Mouse (Mus musculus) CH12.LX (cell line): ENCODE measurements around the gene Pam16. TPM values are rescaled to one million over a fixed set of nuclear protein-coding genes. Genes with fewer than 3 reads are reported as not detected.
A peak's percentile ranks its signal among the peaks of the same experiment; 100 is the strongest.

ENCODE experiments used
- DNase-seq: peaks from one replicate; pipeline ENCODE4 v3.0.0-alpha.2; 2013; ENCODE audit errors: extremely low read depth
- H3K27ac ChIP-seq: 2 replicates; pipeline ENCODE4 v1.5.1; 2012; ENCODE audit warnings: low read depth, mild to moderate bottlenecking, control low read depth, moderate library complexity; ENCODE audit not compliant: insufficient read depth
- H3K27me3 ChIP-seq: replicated peaks from 2 replicates; pipeline ENCODE3; 2012; ENCODE audit warnings: inconsistent platforms
- H3K36me3 ChIP-seq, 2 experiments: replicated peaks in 1 of 2; 2 replicates each; pipeline versions ENCODE3 to v1.6.1; 2012; ENCODE audit warnings: inconsistent platforms in 1 of 2, low read length in 1 of 2, mild to moderate bottlenecking in 1 of 2, mixed read lengths in 1 of 2, moderate library complexity in 1 of 2; ENCODE audit not compliant: control insufficient read depth in 1 of 2, insufficient read depth in 1 of 2
- H3K4me1 ChIP-seq, 2 experiments: 2 replicates each; pipeline ENCODE4 v1.6.1; 2012; ENCODE audit warnings: inconsistent platforms in 1 of 2, moderate library complexity in 1 of 2; ENCODE audit not compliant: insufficient read depth in 2 of 2, control insufficient read depth in 1 of 2
- H3K4me2 ChIP-seq: 2 replicates; pipeline ENCODE4 v1.6.1; 2012; ENCODE audit warnings: low read depth, mild to moderate bottlenecking, control low read depth; ENCODE audit not compliant: poor library complexity, insufficient read depth, severe bottlenecking
- H3K4me3 ChIP-seq, 3 experiments: fragments of 150-350 bp in 1 of 3; sonication (generic) in 1 of 3; replicated peaks in 1 of 3; 2 replicates each; pipeline versions ENCODE3 to v1.5.1; 2011 to 2012; ENCODE audit warnings: low read depth in 2 of 3, low read length in 2 of 3, mild to moderate bottlenecking in 2 of 3, moderate library complexity in 2 of 3, control low read depth in 1 of 3, improper control_type of control experiment in 1 of 3, inconsistent platforms in 1 of 3, mixed read lengths in 1 of 3; ENCODE audit not compliant: poor library complexity in 1 of 3
- H3K79me2 ChIP-seq: replicated peaks from 2 replicates; pipeline ENCODE4 v1.6.1; 2012; ENCODE audit warnings: mild to moderate bottlenecking, moderate library complexity; ENCODE audit not compliant: control insufficient read depth, poor library complexity, insufficient read depth, severe bottlenecking; ENCODE audit errors: extremely low read depth
- H3K9ac ChIP-seq: 2 replicates; pipeline ENCODE4 v1.6.1; 2012; ENCODE audit warnings: low read depth, mild to moderate bottlenecking, control low read depth, moderate library complexity; ENCODE audit not compliant: insufficient read depth
- H3K9me3 ChIP-seq: replicated peaks from 2 replicates; pipeline ENCODE3; 2012; ENCODE audit warnings: low read length, inconsistent platforms, mixed read lengths
- BHLHE40 ChIP-seq: IDR thresholded peaks from 2 replicates; pipeline ENCODE4 v1.6.1; 2011; ENCODE audit warnings: mild to moderate bottlenecking, low read depth, low read length, improper control_type of control experiment
- CHD2 ChIP-seq: IDR thresholded peaks from 2 replicates; pipeline ENCODE4 v1.6.1; 2011; ENCODE audit warnings: low read length, improper control_type of control experiment
- E2F4 ChIP-seq: IDR thresholded peaks from 2 replicates; pipeline ENCODE4 v1.6.1; 2011; ENCODE audit warnings: low read depth, low read length, improper control_type of control experiment; ENCODE audit not compliant: insufficient replicate concordance
- IRF4 ChIP-seq: IDR thresholded peaks from 2 replicates; pipeline ENCODE4 v1.6.1; 2014; ENCODE audit warnings: low read depth, mild to moderate bottlenecking, inconsistent platforms, low read length, improper control_type of control experiment
- JUN ChIP-seq: IDR thresholded peaks from 2 replicates; pipeline ENCODE4 v1.6.1; 2011; ENCODE audit warnings: low read depth, mild to moderate bottlenecking, low read length, improper control_type of control experiment, moderate library complexity; ENCODE audit not compliant: insufficient read depth
- MAFK ChIP-seq: IDR thresholded peaks from 2 replicates; pipeline ENCODE4 v1.6.1; 2011; ENCODE audit warnings: low read length, improper control_type of control experiment; ENCODE audit not compliant: insufficient replicate concordance
- MAX ChIP-seq: IDR thresholded peaks from 2 replicates; pipeline ENCODE4 v1.6.1; 2011; ENCODE audit warnings: low read length, improper control_type of control experiment
- MXI1 ChIP-seq: IDR thresholded peaks from 2 replicates; pipeline ENCODE4 v1.6.1; 2011; ENCODE audit warnings: mild to moderate bottlenecking, low read depth, low read length, improper control_type of control experiment
- MYC ChIP-seq: IDR thresholded peaks from 2 replicates; pipeline ENCODE4 v1.6.1; 2011; ENCODE audit warnings: low read depth, mild to moderate bottlenecking, improper control_type of control experiment, low read length
- POLR2A ChIP-seq: IDR thresholded peaks from 2 replicates; pipeline ENCODE4 v1.6.1; 2011; ENCODE audit warnings: low read depth, mild to moderate bottlenecking, improper control_type of control experiment, low read length
- SIN3A ChIP-seq: IDR thresholded peaks from 2 replicates; pipeline ENCODE4 v1.6.1; 2012; ENCODE audit warnings: low read length, improper control_type of control experiment, inconsistent platforms
- SMC3 ChIP-seq: IDR thresholded peaks from 2 replicates; pipeline ENCODE4 v1.6.1; 2011; ENCODE audit warnings: low read depth, low read length, improper control_type of control experiment
- ZNF384 ChIP-seq: IDR thresholded peaks from 2 replicates; pipeline ENCODE4 v1.6.1; 2012; ENCODE audit warnings: low read depth, low read length, improper control_type of control experiment, inconsistent platforms
- dilution Hi-C: fragments of 300-500 bp; cut with MboI; formaldehyde crosslinking; loops from 2 replicates; pipeline ENCODE4 v1.14.3; 2020; ENCODE audit warnings: low sequenced_read_pairs; ENCODE audit not compliant: extremely low pct_unique_long_range_greater_than_20kb, extremely low pct_ligation_motif_present
- in situ Hi-C: fragments of 300-500 bp; cut with MboI; formaldehyde crosslinking; loops from 3 replicates; pipeline ENCODE4 v1.14.3; 2019; ENCODE audit warnings: low sequenced_read_pairs, low pct_ligation_motif_present, low pct_unique_long_range_greater_than_20kb, mixed read lengths
- polyA plus RNA-seq: library from polyadenylated mRNA; unstranded; fragments of >175 nt; gene quantifications from 2 replicates; pipeline ENCODE4 v1.2.1, GENCODE M21; 2012; ENCODE audit warnings: low read depth; ENCODE audit not compliant: insufficient read length
- total RNA-seq, 2 experiments: library from RNA; depleted of rRNA; stranded (reverse); fragments of 300-350 nt in 1 of 2; fragments of >200 nt in 1 of 2; gene quantifications; 2 replicates each; pipeline ENCODE4 v1.2.3; 2012 to 2014

Gene Pam16
- total and polyA plus RNA-seq, 3 experiments, result 11.6 to 152 (median 103) TPM

- dilution Hi-C loops, result no loop called here
- no peaks in the 10 kb centered on the region for H3K36me3 ChIP-seq
- H3K27me3 ChIP-seq, result no peaks in the 10 kb centered on the region
- no peak for TF ChIP-seq MAFK
- TF ChIP-seq JUN, result no peak
- no peak for TF ChIP-seq IRF4
- TF ChIP-seq E2F4, result no peak
- TF ChIP-seq CHD2, result no peak
- TF ChIP-seq MYC, result no peak
- no peak for TF ChIP-seq POLR2A
- TF ChIP-seq SMC3, result no peak
- TF ChIP-seq, all 38 proteins: peak for 0
- DNase-seq, result no peak
- no peaks in the 10 kb centered on the region for H3K79me2 ChIP-seq
- in situ Hi-C loops, result no loop called here
- H3K4me2 ChIP-seq, result peak overlapping the region; percentile 68
- H3K9me3 ChIP-seq, result no peaks in the 10 kb centered on the region
- peaks cover 20 to 43% of the 10 kb centered on the region in 2 experiments for H3K4me1 ChIP-seq
- peak overlapping the region; percentile 7; the same call in 1 of the 2 replicates for H3K27ac ChIP-seq
- peak overlapping the region; percentile 54 to 58 (median 55) for H3K4me3 ChIP-seq
- peak overlapping the region; percentile 62 for H3K9ac ChIP-seq
Observed at GRCm38 (mm10) chr16:4585642-4586530, 38.9 kb downstream of the Pam16 start.

- Histone ChIP-seq H3K4me2 (peak overlapping the region; percentile 64), H3K4me1 (peaks cover 20 to 43% of the 10 kb centered on the region in 2 experiments), H3K9ac (peak overlapping the region; percentile 44), H3K4me3 (no peak overlapping the region), H3K27me3 (no peaks in the 10 kb centered on the region), H3K79me2 (no peaks in the 10 kb centered on the region), H3K36me3 (no peaks in the 10 kb centered on the region), H3K9me3 (no peaks in the 10 kb centered on the region), H3K27ac (no peak overlapping the region)
- peak; percentile 66; the same call in 1 of the 2 replicates for TF ChIP-seq MXI1
- peak; percentile 73; the same call in 1 of the 2 replicates for TF ChIP-seq MAX
- no peak for TF ChIP-seq SIN3A
- TF ChIP-seq BHLHE40, result peak; percentile 72
- TF ChIP-seq IRF4, result no peak; the same call in 1 of the 2 replicates
- TF ChIP-seq ZNF384, result peak; percentile 84
- dilution Hi-C loops, result no loop called here
- DNase-seq, result no peak
- in situ Hi-C loops, result no loop called here
Observed at GRCm38 (mm10) chr16:4584438-4584837, 40.4 kb downstream of the Pam16 start.
